Mouse (Mus musculus) c-Kit-positive CD71-positive TER-119-negative erythroid progenitor cells, embryonic 14.5 days (primary cell): ENCODE measurements at regions not wholly inside any gene's neighbourhood (a gene's known extent, or its start where the extent isn't known, plus 50 kb on each side); places are given as distances from the start of the nearest gene placed in this dataset.

Experiments used
- DNase-seq: peaks from one replicate; pipeline ENCODE4 v3.0.0-alpha.2; 2013; ENCODE audit warnings: low read depth

GRCm38 (mm10) chr3:143595081-143595480, 609.9 kb downstream of the Lmo4 start:
- DNase-seq: no peak

- DNase-seq: no peak
These were observed 610.3 kb downstream of the Lmo4 start for GRCm38 (mm10) chr3:143594676-143595075.

GRCm38 (mm10) chr3:143586653-143587052, 618.4 kb downstream of the Lmo4 start:
- no peak for DNase-seq

GRCm38 (mm10) chr3:143584692-143585603, 620.1 kb downstream of the Lmo4 start:
- DNase-seq: no peak

GRCm38 (mm10) chr3:143576338-143577007, 628.5 kb downstream of the Lmo4 start:
- DNase-seq: no peak

- no peak for DNase-seq
These were observed 629.3 kb downstream of the Lmo4 start for GRCm38 (mm10) chr3:143575737-143576136.

- DNase-seq: no peak
These were observed 630.8 kb downstream of the Lmo4 start for GRCm38 (mm10) chr3:143574035-143574864.

- no peak for DNase-seq
These were observed 635.1 kb downstream of the Lmo4 start for GRCm38 (mm10) chr3:143569930-143570329.

GRCm38 (mm10) chr3:143565067-143565466, 640.0 kb downstream of the Lmo4 start:
- no peak for DNase-seq

GRCm38 (mm10) chr3:143542811-143543210, 661.0 kb upstream of the Pkn2 start:
- DNase-seq: no peak

- DNase-seq: no peak
These were observed 646.2 kb upstream of the Pkn2 start for GRCm38 (mm10) chr3:143527982-143528381.

GRCm38 (mm10) chr3:143527274-143527673, 645.5 kb upstream of the Pkn2 start:
- no peak for DNase-seq

GRCm38 (mm10) chr3:143512517-143513249, 630.9 kb upstream of the Pkn2 start:
- DNase-seq: no peak

GRCm38 (mm10) chr3:143509531-143509930, 627.7 kb upstream of the Pkn2 start:
- no peak for DNase-seq

- DNase-seq: no peak
These were observed 626.5 kb upstream of the Pkn2 start for GRCm38 (mm10) chr3:143508280-143508679.

- DNase-seq: no peak
These were observed 619.2 kb upstream of the Pkn2 start for GRCm38 (mm10) chr3:143501017-143501416.

GRCm38 (mm10) chr3:143495389-143495788, 613.6 kb upstream of the Pkn2 start:
- DNase-seq: no peak

GRCm38 (mm10) chr3:143477916-143478610, 596.3 kb upstream of the Pkn2 start:
- no peak for DNase-seq

- no peak for DNase-seq
These were observed 593.7 kb upstream of the Pkn2 start for GRCm38 (mm10) chr3:143475461-143475860.

- DNase-seq: no peak
These were observed 565.4 kb upstream of the Pkn2 start for GRCm38 (mm10) chr3:143447005-143447709.
